Mouse (Mus musculus): ENCODE data around the gene Maz.
A peak's percentile ranks its signal among the peaks of the same experiment; 100 is the strongest.

Maz gene

DNA sequence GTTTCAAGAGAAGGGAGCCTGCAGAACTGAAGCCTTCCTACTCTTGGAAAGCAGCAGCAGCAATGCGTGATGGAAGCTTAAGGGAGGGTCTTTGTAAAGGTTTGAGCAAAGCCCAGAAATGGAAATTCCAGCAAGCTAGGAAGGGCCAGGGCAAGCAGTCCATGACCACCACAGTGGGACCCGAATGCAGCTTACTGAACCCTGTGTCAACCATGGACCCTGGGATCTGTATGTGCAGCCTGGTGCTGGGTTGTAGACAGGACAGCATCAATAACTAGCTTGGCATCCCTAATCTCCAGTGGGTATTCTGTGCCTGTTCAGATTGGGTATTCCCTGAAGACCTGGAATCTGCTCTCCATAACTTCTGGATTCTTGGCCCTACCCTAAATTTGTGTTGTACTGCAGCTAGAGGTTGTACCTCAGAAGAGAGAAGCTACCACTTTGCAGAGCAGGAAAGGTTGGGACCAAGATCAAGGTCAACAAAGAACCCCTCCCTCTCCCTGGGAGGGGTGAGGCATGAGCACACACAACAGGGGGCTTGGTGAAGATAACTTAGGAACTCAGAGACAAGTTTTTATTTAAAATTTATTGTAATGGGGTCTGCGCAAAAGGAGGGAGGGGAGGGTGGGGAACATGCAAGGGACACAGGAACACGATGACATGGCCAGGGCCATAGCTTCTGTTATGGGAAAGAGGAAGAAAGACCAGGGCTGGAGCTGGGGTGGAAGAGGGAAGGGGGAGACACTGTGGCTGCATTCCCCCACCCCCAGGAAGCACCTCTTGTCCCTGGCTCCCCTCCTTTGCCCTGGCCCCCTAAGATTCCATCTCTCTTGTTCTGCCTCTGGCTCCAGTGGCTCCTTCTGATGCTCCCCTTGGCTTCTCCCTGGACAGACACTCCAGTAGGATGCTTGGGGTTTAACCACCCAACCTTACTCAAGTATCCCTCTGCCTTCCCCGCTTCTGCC is 5.0 kb downstream of the Maz start:
- no peak for DNase-seq (ENCODE audit: low read depth, low spot score)

- DNase-seq (ENCODE audit: low read depth, low spot score) = no peak
These were observed 5.8 kb downstream of the Maz start, which contains the start of the genes Gm42742 and Prrt2 for GRCm38 (mm10) chr7:127020901-127021562. Gm42742 (minus strand) TSS chr7:127021097. Prrt2 (minus strand) TSS chr7:127021211.

DNA sequence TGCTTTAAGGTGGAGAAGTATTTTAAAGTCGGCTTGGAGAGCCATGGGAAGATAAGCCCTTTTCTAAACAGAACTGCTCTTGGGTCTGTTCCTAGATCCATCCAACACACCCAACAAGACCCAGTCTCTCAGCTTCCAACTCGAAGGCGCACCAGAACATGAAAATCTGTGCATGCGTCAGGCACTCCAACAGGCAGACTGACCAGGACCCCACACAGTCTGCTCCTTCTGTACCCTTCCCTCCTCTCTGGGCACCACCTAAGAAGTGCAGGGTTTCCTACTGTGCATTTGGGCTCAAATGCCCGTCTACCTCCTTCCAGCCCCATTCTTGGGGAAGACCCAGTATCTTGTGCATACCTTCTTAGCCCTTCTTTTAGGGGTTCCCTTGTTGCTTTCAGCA is 6.3 kb downstream of the Maz start:
- no peak for DNase-seq (ENCODE audit: low read depth, low spot score)

DNA sequence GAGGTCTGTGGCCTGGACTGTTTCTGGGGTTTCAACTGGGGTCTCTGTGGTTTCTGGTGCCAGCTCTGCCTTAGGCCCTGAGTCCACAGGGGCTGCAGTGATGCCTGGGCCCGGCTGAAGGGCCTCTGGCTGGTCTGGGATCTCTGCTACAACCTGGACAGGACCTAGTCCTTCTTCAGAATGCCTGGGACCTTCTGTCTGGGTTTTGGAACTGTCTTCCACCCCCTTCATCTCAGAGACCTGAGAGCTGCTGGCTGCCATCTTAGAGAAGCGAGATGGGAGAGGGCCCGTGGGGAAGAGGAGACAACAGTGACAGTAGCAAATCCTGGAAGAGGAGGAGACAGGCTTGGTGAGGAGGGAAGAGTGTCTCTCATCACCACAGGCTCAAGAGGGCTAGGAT is 6.8 kb downstream of the Maz start:
- DNase-seq (ENCODE audit: low read depth, low spot score) = no peak

DNA sequence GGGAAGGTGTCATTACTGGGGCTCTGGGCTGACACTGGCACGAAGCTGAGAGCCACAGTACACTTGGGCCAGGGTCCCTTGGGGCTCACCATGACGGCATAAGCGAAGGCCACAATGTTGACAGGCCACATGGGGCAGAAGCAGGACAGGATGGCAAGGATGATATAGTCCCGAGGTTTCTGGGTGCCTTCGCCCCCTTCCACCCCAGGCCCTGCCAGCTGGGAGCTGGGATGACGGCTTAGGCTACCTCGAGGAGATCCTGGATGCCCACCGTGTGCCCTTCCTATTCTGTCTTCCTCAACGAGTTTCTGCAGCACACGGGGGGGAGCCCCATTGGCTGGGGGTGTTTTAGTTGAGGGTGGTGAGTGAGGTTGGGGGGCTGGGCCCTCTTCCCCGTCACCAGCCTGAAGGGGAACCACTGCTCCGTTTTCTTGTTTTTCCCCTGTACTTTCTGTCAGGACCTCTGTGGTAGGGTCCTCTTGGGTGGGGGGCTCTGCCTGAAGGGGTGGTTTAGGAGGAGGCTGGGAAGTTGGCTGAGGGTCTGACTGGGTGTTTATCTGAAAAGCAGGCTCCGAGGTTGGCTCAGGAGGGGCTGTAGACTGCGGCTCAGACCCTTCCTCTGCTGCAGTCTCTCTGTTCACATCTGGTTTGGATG is 7.4 kb downstream of the Maz start:
- no peak for DNase-seq (ENCODE audit: low read depth, low spot score)

DNA sequence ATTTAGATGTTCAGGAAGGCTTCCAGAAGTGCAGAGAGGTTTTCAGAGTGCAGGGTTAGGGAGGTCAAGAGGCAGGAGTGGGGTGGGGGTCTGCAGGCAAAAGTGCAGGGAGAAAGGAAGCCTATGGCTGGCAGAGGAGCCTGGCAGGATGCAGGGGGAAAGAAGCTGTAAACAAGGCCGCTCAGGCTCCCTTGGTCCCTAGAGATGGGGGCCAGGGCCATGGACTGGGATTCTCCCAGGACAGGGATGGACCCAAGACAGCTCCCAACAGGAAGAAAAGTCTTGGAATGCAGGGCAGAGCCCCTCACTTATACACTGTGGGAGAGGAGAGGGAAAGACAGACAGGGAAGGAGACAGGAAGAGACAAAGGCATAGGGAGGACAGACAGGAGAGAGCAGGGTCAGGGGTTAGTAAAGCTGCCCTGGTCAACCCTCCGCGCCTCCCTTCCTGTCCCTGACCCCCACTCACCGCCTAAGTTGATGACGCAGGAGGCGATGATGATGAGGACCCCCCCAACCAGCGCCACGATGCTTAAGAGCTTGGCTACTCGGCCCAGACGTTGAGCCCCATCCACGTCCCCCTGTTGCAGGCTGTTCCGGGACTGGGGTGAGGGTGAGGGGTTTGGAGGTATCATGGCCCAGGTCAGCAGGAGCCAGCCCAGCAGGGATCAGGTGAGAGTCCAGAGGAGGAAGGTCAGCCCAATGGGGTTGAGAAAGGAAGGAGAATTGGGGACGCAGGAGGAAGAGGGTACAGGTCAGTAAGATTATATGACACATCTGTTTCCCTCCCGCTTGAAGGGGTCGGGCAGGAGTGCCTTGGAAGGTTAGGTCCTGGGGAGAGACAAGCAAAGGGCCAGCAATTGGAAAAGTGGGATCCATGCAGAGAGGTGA is 8.2 kb downstream of the Maz start:
- no peak for DNase-seq (ENCODE audit: low read depth, low spot score)

- DNase-seq (ENCODE audit: low read depth, low spot score) = no peak
These were observed 8.9 kb downstream of the Maz start for GRCm38 (mm10) chr7:127017950-127018345.

DNA sequence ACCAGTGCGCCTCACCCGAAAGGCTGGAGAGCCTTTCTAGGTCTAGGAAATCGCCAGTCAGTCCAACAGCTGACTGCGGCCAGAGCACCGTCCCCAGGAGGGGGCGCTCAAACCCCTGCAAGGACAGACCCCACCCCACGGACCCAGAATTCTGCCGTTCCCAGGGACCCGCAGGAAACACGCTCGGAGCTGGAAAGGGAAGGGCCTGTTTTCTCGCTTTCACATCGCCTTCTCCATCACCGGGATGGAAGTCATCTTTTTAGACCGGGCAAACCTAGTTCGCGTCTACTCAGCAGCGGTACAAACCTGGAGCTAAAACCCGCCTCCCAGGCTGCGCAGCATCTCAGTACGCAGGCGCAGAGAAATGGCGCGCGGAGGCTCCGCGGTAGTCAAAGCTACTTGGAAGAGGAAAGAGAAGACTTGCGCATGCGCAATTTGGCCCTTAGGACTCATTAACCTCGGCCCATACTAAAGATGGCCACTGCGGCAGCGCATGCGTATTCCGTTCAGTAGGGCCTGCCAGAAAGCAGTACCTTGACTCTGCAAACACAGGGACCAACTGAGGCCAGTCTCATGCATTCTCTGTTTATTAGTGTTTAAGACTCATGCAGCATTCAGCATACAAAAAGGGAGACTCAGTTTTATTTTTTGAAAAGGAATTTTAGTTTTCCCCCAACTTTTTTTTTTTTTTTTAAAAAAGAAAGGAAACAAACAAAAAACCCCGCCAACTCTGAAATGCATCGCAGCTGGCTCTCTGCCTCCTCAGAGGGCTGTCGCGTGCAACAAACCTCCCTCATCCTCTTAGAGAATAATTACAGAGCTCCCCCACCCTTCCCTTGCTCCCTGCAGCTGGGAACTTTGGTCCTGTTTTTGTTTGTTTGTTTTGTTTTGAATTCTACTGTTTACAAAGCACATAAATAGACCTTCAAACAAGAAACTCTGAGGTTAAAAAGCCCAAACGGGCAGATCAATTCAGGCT is 9.6 kb downstream of the Maz start, which contains the start of gene Pagr1a:
Gene Pagr1a, minus strand, starts transcription at position 382 of the 979 bp plus-strand sequence.
- peak; percentile 99 for DNase-seq (ENCODE audit: low read depth, low spot score)

GRCm38 (mm10) chr7:127016486-127016938 is 10.3 kb downstream of the Maz start:
- peak; percentile 67 for DNase-seq (ENCODE audit: low read depth, low spot score)

- no peak for DNase-seq (ENCODE audit: low read depth, low spot score)
These were observed 10.6 kb downstream of the Maz start, which contains the start of gene Pagr1b for GRCm38 (mm10) chr7:127016481-127016485. Pagr1b (minus strand) TSS chr7:127016484.

DNA sequence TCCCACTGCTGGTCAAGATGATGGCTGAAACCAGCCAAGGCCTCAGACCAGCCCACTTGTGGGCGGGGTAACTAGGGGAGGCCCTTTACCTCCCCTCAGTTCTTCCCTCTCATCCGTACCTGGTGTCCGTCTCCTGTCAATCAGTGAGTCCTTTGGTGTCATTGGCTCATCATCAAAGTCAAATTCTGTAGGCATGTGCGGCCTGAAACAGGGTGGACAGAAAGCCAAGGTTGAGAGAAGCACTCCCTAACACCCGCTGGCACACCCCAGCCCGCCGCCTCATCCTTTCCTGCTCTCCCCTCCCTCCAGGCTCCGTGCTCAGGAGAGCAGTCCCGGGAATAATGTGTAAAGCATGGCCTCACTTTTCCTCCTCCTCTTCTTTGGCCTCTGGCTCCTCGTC is 10.8 kb downstream of the Maz start:
- DNase-seq (ENCODE audit: low read depth, low spot score) = peak; percentile 80

DNA sequence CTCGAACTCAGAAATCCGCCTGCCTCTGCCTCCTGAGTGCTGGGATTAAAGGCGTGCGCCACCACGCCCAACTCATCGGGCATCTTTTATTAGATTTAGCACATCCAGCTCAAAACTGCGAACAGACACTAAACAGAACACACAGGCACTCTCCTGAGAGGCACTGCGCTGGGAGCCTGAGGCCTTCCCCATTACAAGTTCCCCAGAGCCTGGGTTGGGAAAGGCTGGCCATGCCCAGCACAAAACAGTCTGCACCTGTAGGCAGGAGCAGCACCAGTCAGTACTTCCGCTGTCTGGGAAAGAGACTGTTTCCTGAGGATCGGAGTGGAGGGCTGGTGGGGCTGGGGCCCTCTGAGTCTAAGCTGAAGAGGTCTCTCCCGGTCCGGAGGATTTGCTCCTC is 11.8 kb downstream of the Maz start:
- no peak for DNase-seq (ENCODE audit: low read depth, low spot score)

- DNase-seq (ENCODE audit: low read depth, low spot score) = peak; percentile 78
These were observed 12.5 kb downstream of the Maz start, which contains the start of gene Mvp for GRCm38 (mm10) chr7:127014320-127014719. Mvp (minus strand) TSS chr7:127014621.

GRCm38 (mm10) chr7:127013385-127013784 is 13.5 kb downstream of the Maz start:
- no peak for DNase-seq (ENCODE audit: low read depth, low spot score)

DNA sequence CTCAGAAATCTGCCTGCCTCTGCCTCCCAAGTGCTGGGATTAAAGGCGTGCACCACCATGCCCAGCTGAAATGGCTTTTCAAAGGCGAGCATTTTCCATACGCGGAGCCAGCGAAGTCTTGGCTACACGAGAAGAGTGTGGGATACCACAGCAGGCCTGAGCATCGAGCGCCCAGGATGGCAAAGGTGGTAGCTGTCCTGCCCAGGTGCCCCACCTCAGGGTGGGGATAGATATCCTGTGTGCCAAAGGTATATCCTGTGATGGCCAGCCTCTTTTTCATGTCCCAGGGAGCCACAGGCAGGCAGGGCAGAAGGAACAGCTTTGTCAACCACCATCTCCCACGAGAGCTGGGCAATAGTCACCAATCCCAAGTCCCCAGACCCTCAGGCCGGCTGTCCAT is 14.0 kb downstream of the Maz start:
- DNase-seq (ENCODE audit: low read depth, low spot score) = no peak

GRCm38 (mm10) chr7:127012374-127012773 is 14.5 kb downstream of the Maz start:
- DNase-seq (ENCODE audit: low read depth, low spot score) = peak; percentile 30

DNA sequence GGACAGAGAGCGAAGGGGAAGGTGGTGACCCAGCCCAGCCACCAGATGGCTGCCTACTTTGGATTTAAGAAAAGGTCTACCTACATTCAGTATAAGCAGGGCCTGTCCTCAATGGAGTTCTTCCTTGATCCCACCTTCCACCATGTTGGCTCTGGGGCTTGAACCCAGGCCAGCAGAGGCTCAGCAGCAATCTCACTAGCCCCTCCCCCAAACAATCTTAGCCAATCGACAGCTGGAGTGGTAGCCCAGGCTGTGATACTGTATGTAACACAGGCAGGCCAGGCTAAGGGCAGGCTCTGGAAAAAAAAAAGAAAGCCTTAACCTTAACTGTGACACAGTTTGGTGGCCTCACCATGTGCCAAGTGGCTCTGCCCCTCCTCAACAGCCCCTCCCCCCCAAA is 15.1 kb downstream of the Maz start:
- DNase-seq (ENCODE audit: low read depth, low spot score) = no peak

DNA sequence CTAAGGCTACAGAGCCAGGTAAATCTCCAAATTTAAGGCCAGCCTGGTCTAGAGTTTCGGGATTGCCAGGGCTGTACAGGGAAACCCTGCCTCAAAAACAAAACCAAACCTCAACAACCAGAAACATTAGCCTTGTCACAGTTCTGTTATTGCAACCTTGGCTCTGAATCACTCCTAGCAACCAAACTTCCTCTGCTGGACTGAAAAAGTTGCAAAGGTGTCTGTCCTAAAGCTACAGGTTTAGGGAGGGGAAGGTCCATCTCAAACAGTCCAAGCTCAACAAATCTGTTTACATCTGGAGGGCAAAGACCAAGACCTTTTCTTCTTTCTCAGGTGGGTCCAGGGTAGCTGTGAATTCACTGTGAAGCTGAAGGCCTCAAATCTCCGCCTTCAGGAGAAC is 15.8 kb downstream of the Maz start:
- DNase-seq (ENCODE audit: low read depth, low spot score) = no peak

DNA sequence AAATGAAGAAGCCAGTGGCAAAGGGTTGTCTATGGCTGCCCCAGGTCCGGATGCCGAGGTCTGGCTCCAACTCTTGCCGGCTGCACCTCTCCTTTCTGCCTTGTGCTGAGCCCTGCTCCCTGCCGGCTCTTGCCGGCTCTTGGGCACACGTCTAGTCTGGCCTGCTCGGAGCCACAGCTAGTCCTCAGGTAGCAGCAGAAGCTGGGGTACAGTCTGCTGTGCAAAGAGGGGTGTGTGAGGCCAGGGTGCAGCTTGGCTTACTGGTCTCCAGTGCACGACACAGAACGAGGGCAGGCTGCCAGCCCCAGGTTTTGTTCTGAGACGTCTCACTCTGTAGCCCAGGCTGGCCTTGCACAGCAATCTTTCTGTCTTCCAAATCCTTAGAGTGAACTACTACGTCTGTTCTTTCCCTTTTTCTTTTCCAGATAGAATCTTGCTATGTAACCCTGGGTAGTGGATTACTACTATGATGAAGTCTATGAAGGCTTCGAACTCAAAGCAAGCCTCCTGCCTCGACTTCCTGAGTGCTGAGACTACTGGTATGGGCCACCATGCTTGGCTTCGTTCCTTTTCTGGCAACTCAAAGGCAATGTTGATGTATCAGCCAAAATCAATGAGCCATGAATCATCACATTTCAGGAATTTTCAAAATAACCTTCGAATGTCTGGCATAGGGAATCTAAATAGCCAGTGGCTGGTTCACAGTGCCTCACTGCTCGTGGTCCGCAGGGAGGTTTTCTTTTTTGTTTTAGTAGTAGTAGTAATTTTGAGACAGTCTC is 17.3 kb downstream of the Maz start:
- DNase-seq (ENCODE audit: low read depth, low spot score) = no peak

Data from 3T3-L1 (cell line).